In the genomic region with DNA sequence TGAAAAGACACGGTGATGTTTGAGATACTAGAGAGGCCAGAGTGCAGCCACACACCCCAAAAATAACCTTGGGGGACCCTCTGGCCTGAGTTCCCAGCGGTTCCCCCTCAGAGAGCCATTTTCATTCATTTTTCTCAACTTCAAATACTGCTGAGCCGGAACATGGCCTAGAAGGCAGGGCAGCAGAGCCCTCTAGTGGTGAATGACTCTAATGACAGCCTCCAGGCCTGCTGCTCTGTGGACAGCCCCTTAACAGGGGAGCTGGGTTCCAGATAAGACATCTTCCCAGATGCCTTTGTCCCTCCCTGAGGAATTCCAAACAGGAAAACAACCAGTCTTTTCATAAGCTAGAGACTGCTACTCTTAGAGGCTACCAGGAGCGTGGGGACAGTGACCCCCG, we compare ENCODE assay signal across 7 mouse cellular contexts. TPM values are rescaled to one million over a fixed set of nuclear protein-coding genes. Genes with fewer than 3 reads are reported as not detected.
A peak's percentile ranks its signal among the peaks of the same experiment; 100 is the strongest.
DNase-seq lines count a peak whose midpoint lies in the region; ATAC-seq lines count a peak whose summit lies in the region.

No protein-coding gene starts in this region.

- H3K4me1 ChIP-seq in forebrain, embryonic 16.5 days (replicated peaks; ENCODE audit: control insufficient read depth, insufficient read depth, low read length) = peaks cover 11% of the 10 kb centered on the region
- H3K4me1 ChIP-seq in kidney, embryonic 15.5 days = peaks cover 18% of the 10 kb centered on the region

- 17% methylated on average over 5 of the region's 5 CpGs for WGBS in forebrain, embryonic 16.5 days
- WGBS in kidney, embryonic 15.5 days = 24% methylated on average over 5 of the region's 5 CpGs

- H3K4me3 ChIP-seq in forebrain, embryonic 16.5 days (replicated peaks; ENCODE audit: low read length) = no peak overlapping the region
- no peak overlapping the region for H3K4me3 ChIP-seq in kidney, embryonic 15.5 days (replicated peaks)

- peak; percentile 63 for DNase-seq in 416B (ENCODE audit: low read depth)
- DNase-seq in CD8-positive naive resting alpha-beta T cell, adult 2 months (ENCODE audit: low read depth in 2 of 2, low spot score in 2 of 2) = peak; percentile 28 to 30
- DNase-seq in cerebellum, adult 18-20 months = peak; percentile 51 to 60
- DNase-seq in lung, postnatal 25 days (ENCODE audit: low spot score) = peak; percentile 43
- DNase-seq in right cerebral cortex, postnatal 14 days = peak; percentile 31

- H3K9me3 ChIP-seq in forebrain, embryonic 16.5 days (ENCODE audit: control insufficient read depth, low read length) = no peaks in the 10 kb centered on the region
- no peaks in the 10 kb centered on the region for H3K9me3 ChIP-seq in kidney, embryonic 15.5 days (replicated peaks)

- peaks cover 27% of the 10 kb centered on the region for H3K27me3 ChIP-seq in forebrain, embryonic 16.5 days (replicated peaks; ENCODE audit: control insufficient read depth, insufficient read depth, low read length)
- 0 out of 2 replicates have a peak, but pooled peaks cover 2% of the 10 kb centered on the region for H3K27me3 ChIP-seq in kidney, embryonic 15.5 days

- no peak overlapping the region for H3K27ac ChIP-seq in forebrain, embryonic 16.5 days (ENCODE audit: low read length)
- no peak overlapping the region for H3K27ac ChIP-seq in kidney, embryonic 15.5 days

- no peaks in the 10 kb centered on the region for H3K36me3 ChIP-seq in forebrain, embryonic 16.5 days (ENCODE audit: control insufficient read depth, insufficient read depth)
- no peaks in the 10 kb centered on the region for H3K36me3 ChIP-seq in kidney, embryonic 15.5 days

- H3K4me2 ChIP-seq in forebrain, embryonic 16.5 days (ENCODE audit: low read length) = no peak overlapping the region
- no peak overlapping the region for H3K4me2 ChIP-seq in kidney, embryonic 15.5 days

- no peak overlapping the region; the same call in 1 of the 2 replicates for H3K9ac ChIP-seq in forebrain, embryonic 16.5 days (replicated peaks; ENCODE audit: low read depth, low read length)
- H3K9ac ChIP-seq in kidney, embryonic 15.5 days = no peak overlapping the region

- peak; percentile 68 for ATAC-seq in forebrain, embryonic 16.5 days
- 0 out of 2 replicates have a peak, but pooled peaks have one; percentile 27 for ATAC-seq in kidney, embryonic 15.5 days (replicated peaks; ENCODE audit: low FRiP score)

RNA-seq across cellular contexts. Expression of gene Sap30l, which starts 23.1 kb away (rescaled TPM):
- polyA plus RNA-seq in forebrain, embryonic 16.5 days (2015; fragmentation: Nextera tagmentation; extraction: Ambion mirVana) = 5.8 and 7.9 TPM in 2 replicates
- 10.1 and 11.6 TPM in 2 replicates for polyA plus RNA-seq in kidney, embryonic 15.5 days (2015; fragmentation: Nextera tagmentation; extraction: Ambion mirVana)

RNA-seq across cellular contexts. Expression of gene Hand1, which starts 54.3 kb away (rescaled TPM):
- polyA plus RNA-seq in forebrain, embryonic 16.5 days (2015; fragmentation: Nextera tagmentation; extraction: Ambion mirVana) = not detected in 2 replicates
- polyA plus RNA-seq in kidney, embryonic 15.5 days (2015; fragmentation: Nextera tagmentation; extraction: Ambion mirVana) = 0.99 and 5.4 TPM in 2 replicates
